In the genomic region with DNA sequence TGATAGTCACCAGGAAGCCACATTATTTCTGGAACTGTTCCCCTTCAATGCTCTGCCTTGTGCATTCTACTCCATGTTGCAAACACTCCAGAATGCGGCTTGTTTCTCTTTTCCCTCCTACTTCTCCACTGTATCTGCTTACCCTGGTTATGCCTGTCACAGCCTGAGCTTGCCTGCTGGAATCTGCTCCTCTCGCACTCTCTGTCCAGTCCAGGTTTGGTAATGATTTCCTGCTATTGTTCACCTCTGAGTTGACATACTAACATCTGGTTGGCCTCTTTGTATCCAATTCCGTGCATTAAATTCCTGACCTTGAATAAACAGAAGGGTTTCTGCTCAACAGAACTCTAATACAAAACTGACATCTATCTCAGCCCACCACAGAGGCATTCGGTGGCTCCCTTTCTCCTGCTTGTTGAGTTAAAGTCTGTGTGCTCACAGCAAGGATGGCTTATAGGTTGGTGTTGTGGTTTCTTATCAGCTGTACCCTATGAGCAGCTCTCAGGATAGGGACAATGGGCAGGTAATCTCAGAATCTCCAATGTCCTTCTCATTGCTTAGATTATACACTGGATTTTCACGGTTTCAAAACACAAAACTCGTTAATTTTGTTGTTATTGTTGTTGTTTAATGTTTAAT, we compare ENCODE assay signal across 23 mouse cellular contexts.
DNase-seq lines count a peak whose midpoint lies in the region; ATAC-seq and TF ChIP-seq lines count a peak whose summit lies in the region.
"Had no signal": no experiment of that assay in that cellular context is flagged by ENCODE, and none has a peak within 500 bp of the region (broad histone marks: within the 10 kb centered on the region; RNA-seq: fewer than 3 reads in every experiment).

No protein-coding gene starts in this region.

- peak overlapping the region; percentile 65 for H3K27ac ChIP-seq in intestine, embryonic 14.5 days (ENCODE audit: low read depth)
- no peak overlapping the region for H3K27ac ChIP-seq in intestine, embryonic 15.5 days
- no peak overlapping the region for H3K27ac ChIP-seq in lung, embryonic 14.5 days (ENCODE audit: low read depth)
- H3K27ac ChIP-seq in stomach, embryonic 16.5 days (ENCODE audit: low read length) = peak overlapping the region; percentile 36; the same call in 1 of the 2 replicates
- H3K27ac ChIP-seq: forebrain, embryonic 13.5 days; hindbrain, embryonic 12.5 days; limb, embryonic 13.5 days; liver, embryonic 13.5 days; neural tube, embryonic 12.5 days had no signal

- peak overlapping the region; percentile 23; the same call in 1 of the 2 replicates for H3K4me2 ChIP-seq in intestine, embryonic 14.5 days (ENCODE audit: low read length)
- no peak overlapping the region for H3K4me2 ChIP-seq in intestine, embryonic 15.5 days (replicated peaks)
- H3K4me2 ChIP-seq in lung, embryonic 14.5 days = no peak overlapping the region
- 0 out of 2 replicates have a peak overlapping the region, but pooled peaks have one; percentile 11 for H3K4me2 ChIP-seq in stomach, embryonic 16.5 days (ENCODE audit: low read depth, low read length)
- H3K4me2 ChIP-seq: forebrain, embryonic 13.5 days; heart, embryonic 12.5 days; hindbrain, embryonic 12.5 days; limb, embryonic 13.5 days; liver, embryonic 13.5 days; neural tube, embryonic 12.5 days had no signal

- no peak for TF ChIP-seq CTCF in lung, embryonic 14.5 days (IDR thresholded peaks at IDR 0.05; ENCODE audit: low read depth)

- H3K36me3 ChIP-seq in intestine, embryonic 14.5 days (ENCODE audit: control insufficient read depth, insufficient read depth, low read length) = no peaks in the 10 kb centered on the region
- H3K36me3 ChIP-seq in intestine, embryonic 15.5 days = no peaks in the 10 kb centered on the region
- no peaks in the 10 kb centered on the region for H3K36me3 ChIP-seq in lung, embryonic 14.5 days (ENCODE audit: insufficient read depth)
- no peaks in the 10 kb centered on the region; the same call in 1 of the 2 replicates for H3K36me3 ChIP-seq in stomach, embryonic 16.5 days (ENCODE audit: control insufficient read depth, insufficient read depth, low read length)
- H3K36me3 ChIP-seq: heart, embryonic 12.5 days; hindbrain, embryonic 12.5 days; limb, embryonic 13.5 days; liver, embryonic 13.5 days; neural tube, embryonic 12.5 days had no signal

- H3K27me3 ChIP-seq in intestine, embryonic 14.5 days (replicated peaks; ENCODE audit: control insufficient read depth, insufficient read depth, low read length) = no peaks in the 10 kb centered on the region
- no peaks in the 10 kb centered on the region for H3K27me3 ChIP-seq in intestine, embryonic 15.5 days (replicated peaks)
- 0 out of 2 replicates have a peak, but pooled peaks cover 5% of the 10 kb centered on the region for H3K27me3 ChIP-seq in lung, embryonic 14.5 days (ENCODE audit: insufficient read depth, low read length)
- H3K27me3 ChIP-seq in stomach, embryonic 16.5 days (ENCODE audit: control insufficient read depth, insufficient read depth, low read length) = no peaks in the 10 kb centered on the region
- H3K27me3 ChIP-seq: neural tube, embryonic 12.5 days had no signal

- no peak for ATAC-seq in intestine, embryonic 14.5 days (replicated peaks; ENCODE audit: low FRiP score, low TSS enrichment, low read depth)
- no peak for ATAC-seq in intestine, embryonic 15.5 days
- ATAC-seq in lung, embryonic 14.5 days (ENCODE audit: insufficient read depth) = peak; percentile 71
- peak; percentile 30 for ATAC-seq in common myeloid progenitor, adult 5-6 weeks (replicated peaks; ENCODE audit: low read depth, poor library complexity, severe bottlenecking)
- ATAC-seq in stomach, embryonic 16.5 days (ENCODE audit: insufficient read depth, low FRiP score) = peak; percentile 58; the same call in 1 of the 2 replicates
- ATAC-seq: forebrain, embryonic 13.5 days; inflammation-experienced regulatory T-cells, adult 6 months; lung, postnatal 0 days had no signal

- 33% methylated on average over 6 of the region's 6 CpGs for WGBS in intestine, embryonic 14.5 days
- 43% methylated on average over 6 of the region's 6 CpGs for WGBS in intestine, embryonic 15.5 days
- WGBS in lung, embryonic 14.5 days = 24% methylated on average over 6 of the region's 6 CpGs
- 28% methylated on average over 6 of the region's 6 CpGs for WGBS in stomach, embryonic 16.5 days

- no peak overlapping the region for H3K4me3 ChIP-seq in intestine, embryonic 14.5 days (ENCODE audit: low read depth, low read length)
- H3K4me3 ChIP-seq in intestine, embryonic 15.5 days (replicated peaks) = no peak overlapping the region
- no peak overlapping the region for H3K4me3 ChIP-seq in lung, embryonic 14.5 days (ENCODE audit: low read depth, low read length)
- no peak overlapping the region for H3K4me3 ChIP-seq in stomach, embryonic 16.5 days (replicated peaks; ENCODE audit: low read length)
- H3K4me3 ChIP-seq: erythroblast, embryonic 14.5 days; forebrain, embryonic 13.5 days; heart, embryonic 12.5 days; hindbrain, embryonic 12.5 days; limb, embryonic 13.5 days; liver, embryonic 13.5 days; neural tube, embryonic 12.5 days had no signal

- H3K9ac ChIP-seq in intestine, embryonic 14.5 days (ENCODE audit: low read length) = no peak overlapping the region
- H3K9ac ChIP-seq in intestine, embryonic 15.5 days = no peak overlapping the region
- H3K9ac ChIP-seq in lung, embryonic 14.5 days = no peak overlapping the region
- H3K9ac ChIP-seq in stomach, embryonic 16.5 days (ENCODE audit: low read length) = no peak overlapping the region; the same call in 1 of the 2 replicates
- H3K9ac ChIP-seq: forebrain, embryonic 13.5 days; heart, embryonic 12.5 days; hindbrain, embryonic 12.5 days; limb, embryonic 13.5 days; liver, embryonic 13.5 days; neural tube, embryonic 12.5 days had no signal

- no peak for DNase-seq in intestine, embryonic 14.5 days (ENCODE audit: low spot score)
- DNase-seq in lung, embryonic 14.5 days = peak; percentile 61
- DNase-seq in lung, postnatal 36 days = no peak
- DNase-seq in spleen, adult 12 weeks (ENCODE audit: low spot score) = no peak
- DNase-seq: adrenal gland, adult 2 months; cerebellum, adult 9-11 months; gastrocnemius, postnatal 10 days; heart, adult 11 months; heart, postnatal 14 days; liver, embryonic 13.5 days; right cerebral cortex, postnatal 4 days; thymus, adult 18-20 months had no signal

- peaks cover 26% of the 10 kb centered on the region for H3K4me1 ChIP-seq in intestine, embryonic 14.5 days (replicated peaks; ENCODE audit: control insufficient read depth, insufficient read depth, low read length)
- 0 out of 2 replicates have a peak, but pooled peaks cover 3% of the 10 kb centered on the region for H3K4me1 ChIP-seq in intestine, embryonic 15.5 days (replicated peaks)
- H3K4me1 ChIP-seq in lung, embryonic 14.5 days (ENCODE audit: insufficient read depth) = 0 out of 2 replicates have a peak, but pooled peaks cover 4% of the 10 kb centered on the region
- peaks cover 4% of the 10 kb centered on the region; the same call in 1 of the 2 replicates for H3K4me1 ChIP-seq in stomach, embryonic 16.5 days (ENCODE audit: control insufficient read depth, insufficient read depth, low read length)

- H3K9me3 ChIP-seq in intestine, embryonic 14.5 days (ENCODE audit: control insufficient read depth, low read length) = no peaks in the 10 kb centered on the region
- no peaks in the 10 kb centered on the region for H3K9me3 ChIP-seq in intestine, embryonic 15.5 days
- 0 out of 2 replicates have a peak, but pooled peaks cover 3% of the 10 kb centered on the region for H3K9me3 ChIP-seq in lung, embryonic 14.5 days (ENCODE audit: low read depth, low read length)
- peaks cover 5% of the 10 kb centered on the region; the same call in 1 of the 2 replicates for H3K9me3 ChIP-seq in stomach, embryonic 16.5 days (replicated peaks; ENCODE audit: control insufficient read depth, low read length)
- H3K9me3 ChIP-seq: heart, embryonic 12.5 days; hindbrain, embryonic 12.5 days; liver, embryonic 13.5 days had no signal

Comparison
In these comparisons a context has a peak if more than half of its experiments do, and no peak if none do; other contexts are left out.
1. H3K27ac ChIP-seq: peak in intestine, embryonic 14.5 days (single experiment) and stomach, embryonic 16.5 days (single experiment); none in intestine, embryonic 15.5 days (single experiment) and lung, embryonic 14.5 days (single experiment).
2. H3K4me2 ChIP-seq: peak in intestine, embryonic 14.5 days (single experiment) and stomach, embryonic 16.5 days (single experiment); none in intestine, embryonic 15.5 days (single experiment) and lung, embryonic 14.5 days (single experiment).
3. ATAC-seq: peak in lung, embryonic 14.5 days (single experiment), common myeloid progenitor, adult 5-6 weeks (single experiment) and stomach, embryonic 16.5 days (single experiment); none in intestine, embryonic 14.5 days (single experiment) and intestine, embryonic 15.5 days (single experiment).